Comparison of ENCODE assay signal across 8 mouse cellular contexts in genomic region chr3:116327001-116327615, GRCm38 (mm10).
DNase-seq lines count a peak whose midpoint lies in the region; ATAC-seq lines count a peak whose summit lies in the region.

No protein-coding gene starts in this region.

- no peaks in the 10 kb centered on the region for H3K27me3 ChIP-seq in hindbrain, embryonic 16.5 days (replicated peaks; ENCODE audit: control insufficient read depth, insufficient read depth, low read length)

- H3K9ac ChIP-seq in hindbrain, embryonic 16.5 days (ENCODE audit: low read depth, low read length) = peak overlapping the region; percentile 66

- ATAC-seq in hindbrain, embryonic 16.5 days = peak; percentile 91

- DNase-seq in T-cell, adult 2 months (ENCODE audit: low spot score) = peak; percentile 68
- DNase-seq in cerebellum, postnatal 25 days = peak; percentile 90 to 94
- DNase-seq in frontal cortex, postnatal 36 days (ENCODE audit: low spot score in 2 of 2) = peak; percentile 88 to 95
- peak; percentile 92 for DNase-seq in left cerebral cortex, adult 18-20 months (ENCODE audit: low spot score in 2 of 2)
- peak; percentile 84 to 89 for DNase-seq in lung, postnatal 4 days
- DNase-seq in right cerebral cortex, adult 2 months (ENCODE audit: low spot score in 2 of 2) = peak; percentile 94 to 95
- DNase-seq in urinary bladder, postnatal 10 days (ENCODE audit: low spot score) = peak; percentile 56

- no peaks in the 10 kb centered on the region for H3K36me3 ChIP-seq in hindbrain, embryonic 16.5 days (ENCODE audit: control insufficient read depth, insufficient read depth, low read length)

- no peak overlapping the region for H3K27ac ChIP-seq in hindbrain, embryonic 16.5 days (ENCODE audit: low read depth, low read length)

- WGBS in hindbrain, embryonic 16.5 days = 3% methylated on average over 23 of the region's 23 CpGs

- no peaks in the 10 kb centered on the region for H3K9me3 ChIP-seq in hindbrain, embryonic 16.5 days (ENCODE audit: control insufficient read depth, low read length)

- peak overlapping the region; percentile 84 for H3K4me2 ChIP-seq in hindbrain, embryonic 16.5 days (ENCODE audit: low read length)

- peak overlapping the region; percentile 38 for H3K4me3 ChIP-seq in hindbrain, embryonic 16.5 days (ENCODE audit: low read length)

- H3K4me1 ChIP-seq in hindbrain, embryonic 16.5 days (ENCODE audit: control insufficient read depth, insufficient read depth, low read depth, low read length) = peaks cover 8% of the 10 kb centered on the region
